Mouse (Mus musculus): ENCODE measurements around the gene Lce6a.

- TF ChIP-seq POLR2A (IDR thresholded peaks at IDR 0.05; ENCODE audit: borderline replicate concordance, low read depth, low read length) (no peak), CTCF (IDR thresholded peaks at IDR 0.05; ENCODE audit: low read depth, low read length) (no peak)
Observed at GRCm38 (mm10) chr3:92599973-92600372, 21.5 kb downstream of the Lce6a start.
